Mouse (Mus musculus) naive thymus-derived CD4-positive, alpha-beta T cell, adult 2 months (primary cell): ENCODE data around the gene Anpep.

Experiments used
- DNase-seq: peaks from one replicate; pipeline ENCODE4 v3.0.0-alpha.2; 2011; ENCODE audit warnings: low read depth

Anpep gene

GRCm38 (mm10) chr7:79866294-79867000, 5.6 kb upstream of the Anpep start:
- DNase-seq: no peak

GRCm38 (mm10) chr7:79861794-79862193, 935 bp upstream of the Anpep start:
- no peak for DNase-seq

GRCm38 (mm10) chr7:79858956-79859630, 1.8 kb downstream of the Anpep start:
- no peak for DNase-seq

- no peak for DNase-seq
Observed at GRCm38 (mm10) chr7:79858202-79858934, 2.5 kb downstream of the Anpep start.

GRCm38 (mm10) chr7:79856305-79856704, 4.6 kb downstream of the Anpep start:
- no peak for DNase-seq

GRCm38 (mm10) chr7:79847456-79848451, 13.1 kb downstream of the Anpep start:
- DNase-seq: no peak

GRCm38 (mm10) chr7:79846342-79846741, 14.5 kb downstream of the Anpep start:
- DNase-seq: no peak

GRCm38 (mm10) chr7:79844090-79844802, 16.6 kb downstream of the Anpep start:
- no peak for DNase-seq

GRCm38 (mm10) chr7:79842163-79842562, 18.7 kb downstream of the Anpep start:
- no peak for DNase-seq

GRCm38 (mm10) chr7:79837247-79837646, 23.6 kb downstream of the Anpep start:
- no peak for DNase-seq

GRCm38 (mm10) chr7:79835196-79835595, 25.7 kb downstream of the Anpep start:
- DNase-seq: no peak

- no peak for DNase-seq
Observed at GRCm38 (mm10) chr7:79832980-79833379, 27.9 kb downstream of the Anpep start.

GRCm38 (mm10) chr7:79831585-79831984, 29.3 kb downstream of the Anpep start:
- no peak for DNase-seq

GRCm38 (mm10) chr7:79831145-79831544, 29.7 kb downstream of the Anpep start:
- DNase-seq: no peak

- DNase-seq: no peak
Observed at GRCm38 (mm10) chr7:79828341-79828740, 32.5 kb downstream of the Anpep start.

- DNase-seq: no peak
Observed at GRCm38 (mm10) chr7:79822092-79822695, 38.7 kb downstream of the Anpep start.

- DNase-seq: no peak
Observed at GRCm38 (mm10) chr7:79819996-79820395, 40.9 kb downstream of the Anpep start.

- DNase-seq: no peak
Observed at GRCm38 (mm10) chr7:79819515-79819914, 41.3 kb downstream of the Anpep start.

GRCm38 (mm10) chr7:79818321-79818720, 42.5 kb downstream of the Anpep start:
- DNase-seq: no peak

GRCm38 (mm10) chr7:79813409-79813808, 47.5 kb downstream of the Anpep start:
- DNase-seq: no peak
